Mouse (Mus musculus): ENCODE data around the gene Rexo5. TPM values are rescaled to one million over a fixed set of nuclear protein-coding genes. Genes with fewer than 3 reads are reported as not detected.

Gene Rexo5
- polyA plus RNA-seq, 1 experiment from 2014 or later, result 30.6 TPM

Other genes starting within 250 kb of the Rexo5 start
- 4.6 and 10.4 TPM in 2 replicates for gene Acsm2, start 239.7 kb upstream of the Rexo5 start, polyA plus RNA-seq (2014; fragmentation: Nextera tagmentation; extraction: Ambion mirVana)
- 0.14 and 0.35 TPM in 2 replicates for gene Acsm1, start 187.0 kb upstream of the Rexo5 start, polyA plus RNA-seq (2014; fragmentation: Nextera tagmentation; extraction: Ambion mirVana)
- gene Acsm4, start 104.0 kb upstream of the Rexo5 start, polyA plus RNA-seq (2014; fragmentation: Nextera tagmentation; extraction: Ambion mirVana), result not detected in 2 replicates
- 55.0 and 89.8 TPM in 2 replicates for gene Thumpd1, start 73.2 kb upstream of the Rexo5 start, polyA plus RNA-seq (2014; fragmentation: Nextera tagmentation; extraction: Ambion mirVana)
- 0.16 and 0.74 TPM in 2 replicates for gene Acsm3, start 33.1 kb upstream of the Rexo5 start, polyA plus RNA-seq (2014; fragmentation: Nextera tagmentation; extraction: Ambion mirVana)
- gene Eri2, start 52 bp downstream of the Rexo5 start, polyA plus RNA-seq (2014; fragmentation: Nextera tagmentation; extraction: Ambion mirVana), result 23.8 and 31.7 TPM in 2 replicates
- 8.3 and 8.6 TPM in 2 replicates for gene Lyrm1, start 101.9 kb downstream of the Rexo5 start, polyA plus RNA-seq (2014; fragmentation: Nextera tagmentation; extraction: Ambion mirVana)
- gene Dcun1d3, start 102.3 kb downstream of the Rexo5 start, polyA plus RNA-seq (2014; fragmentation: Nextera tagmentation; extraction: Ambion mirVana), result 5.6 and 5.9 TPM in 2 replicates

Data from kidney, embryonic 14.5 days (tissue).